In genomic region chr14:33527938-33528337, GRCm38 (mm10) we compare ENCODE assay signal across 32 mouse cellular contexts. TPM values are rescaled to one million over a fixed set of nuclear protein-coding genes. Genes with fewer than 3 reads are reported as not detected.
"Had no signal": no experiment of that assay in that cellular context is flagged by ENCODE, and none has a peak within 500 bp of the region (broad histone marks: within the 10 kb centered on the region; RNA-seq: fewer than 3 reads in every experiment).

No protein-coding gene starts in this region.

- H3K27ac ChIP-seq: embryonic facial prominence, embryonic 10.5 days; embryonic facial prominence, embryonic 12.5 days; embryonic facial prominence, embryonic 13.5 days; embryonic facial prominence, embryonic 15.5 days; forebrain, embryonic 10.5 days; forebrain, embryonic 12.5 days; forebrain, embryonic 13.5 days; forebrain, embryonic 15.5 days; gastrocnemius, adult 2 months had no signal

- H3K4me2 ChIP-seq: embryonic facial prominence, embryonic 12.5 days; embryonic facial prominence, embryonic 13.5 days; embryonic facial prominence, embryonic 15.5 days; forebrain, embryonic 12.5 days; forebrain, embryonic 13.5 days; forebrain, embryonic 15.5 days had no signal

- H3K27me3 ChIP-seq: embryonic facial prominence, embryonic 12.5 days; embryonic facial prominence, embryonic 13.5 days; embryonic facial prominence, embryonic 15.5 days; forebrain, embryonic 12.5 days; forebrain, embryonic 13.5 days; forebrain, embryonic 15.5 days had no signal

- H3K9me3 ChIP-seq: embryonic facial prominence, embryonic 10.5 days; embryonic facial prominence, embryonic 12.5 days; embryonic facial prominence, embryonic 13.5 days; embryonic facial prominence, embryonic 15.5 days; forebrain, embryonic 10.5 days; forebrain, embryonic 12.5 days; forebrain, embryonic 13.5 days; forebrain, embryonic 15.5 days had no signal

- ATAC-seq: forebrain, embryonic 13.5 days; forebrain, embryonic 14.5 days; forebrain, embryonic 15.5 days; forebrain, embryonic 16.5 days; forebrain, postnatal 0 days had no signal

- H3K36me3 ChIP-seq: embryonic facial prominence, embryonic 10.5 days; embryonic facial prominence, embryonic 12.5 days; embryonic facial prominence, embryonic 13.5 days; embryonic facial prominence, embryonic 15.5 days; forebrain, embryonic 10.5 days; forebrain, embryonic 12.5 days; forebrain, embryonic 15.5 days had no signal

- H3K4me1 ChIP-seq: embryonic facial prominence, embryonic 12.5 days; embryonic facial prominence, embryonic 13.5 days; embryonic facial prominence, embryonic 15.5 days; forebrain, embryonic 10.5 days had no signal

- H3K9ac ChIP-seq: embryonic facial prominence, embryonic 12.5 days; embryonic facial prominence, embryonic 13.5 days; embryonic facial prominence, embryonic 15.5 days; forebrain, embryonic 12.5 days; forebrain, embryonic 13.5 days; forebrain, embryonic 15.5 days; forebrain, postnatal 0 days had no signal

- H3K4me3 ChIP-seq: embryonic facial prominence, embryonic 10.5 days; embryonic facial prominence, embryonic 12.5 days; embryonic facial prominence, embryonic 13.5 days; embryonic facial prominence, embryonic 15.5 days; erythroblast, embryonic 14.5 days; forebrain, embryonic 10.5 days; forebrain, embryonic 12.5 days; forebrain, embryonic 13.5 days; forebrain, embryonic 15.5 days; gastrocnemius, adult 2 months had no signal

- DNase-seq: cerebellum, adult 18-20 months; cerebellum, adult 2 months; cerebellum, adult 8-10 months; cerebellum, adult 9-10 months; cerebellum, adult 9-11 months; cerebellum, postnatal 10 days; cerebellum, postnatal 14 days; cerebellum, postnatal 25 days; cerebellum, postnatal 36 days; embryo, embryonic 11 days; forebrain, postnatal 0 days; gastrocnemius, adult 2 months; gastrocnemius, postnatal 10 days; gastrocnemius, postnatal 14 days; gastrocnemius, postnatal 25 days; gastrocnemius, postnatal 36 days; heart, adult 18-20 months had no signal

RNA-seq across cellular contexts. Expression of gene Frmpd2, which starts 56.4 kb away (rescaled TPM):
- total RNA-seq: common myeloid progenitor, adult 5-6 weeks; gastrocnemius, adult 2 months; gastrocnemius, adult 8-10 months; gastrocnemius, postnatal 25 days; gastrocnemius, postnatal 36 days; gastrocnemius, postnatal 4 days; granulocyte monocyte progenitor cell, adult 5-6 weeks had no signal
- polyA plus RNA-seq: embryonic facial prominence, embryonic 12.5 days; embryonic facial prominence, embryonic 13.5 days; erythroblast, embryonic 14.5 days; forebrain, embryonic 10.5 days; forebrain, embryonic 13.5 days; forebrain, embryonic 16.5 days had no signal
